Comparison of ENCODE assay signal across 8 mouse cellular contexts in the genomic region with DNA sequence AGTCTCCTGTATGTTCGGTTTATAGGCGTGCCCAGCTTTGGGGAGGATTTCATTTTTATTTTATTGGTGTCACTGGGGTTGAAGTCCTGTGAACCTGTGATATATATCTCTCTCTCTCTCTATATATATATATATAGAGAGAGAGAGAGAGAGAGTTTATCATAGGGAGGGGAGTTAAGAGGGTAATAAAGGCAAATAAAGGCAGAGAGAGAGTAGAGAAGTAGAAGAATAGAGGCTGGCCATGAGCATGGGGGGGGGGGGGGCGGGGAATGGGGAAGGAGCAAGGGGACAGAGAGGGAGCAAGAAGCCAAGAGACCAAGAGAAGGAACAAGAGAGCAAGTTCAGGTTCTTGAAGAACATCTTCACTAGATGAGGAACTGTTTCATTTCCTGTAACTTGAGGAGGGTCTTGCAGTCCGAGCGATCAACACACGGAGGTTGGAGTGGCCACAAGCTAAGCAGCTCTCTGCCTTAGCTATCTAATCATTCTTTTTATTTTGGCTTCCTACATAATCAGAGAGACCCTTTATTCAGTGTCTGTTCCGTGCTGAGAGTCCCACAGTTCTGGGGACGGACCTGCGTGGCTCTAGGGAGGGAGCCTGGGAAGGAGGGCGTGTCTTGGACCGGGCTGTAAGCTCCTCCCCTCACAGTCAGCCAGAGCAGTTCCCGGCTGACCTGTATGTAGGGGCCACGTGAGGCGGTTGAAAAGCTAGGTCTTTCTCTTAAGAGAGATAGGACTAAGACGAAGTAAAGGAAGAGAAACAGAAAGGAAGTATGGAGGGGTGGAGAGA. TPM values are rescaled to one million over a fixed set of nuclear protein-coding genes. Genes with fewer than 3 reads are reported as not detected.
DNase-seq lines count a peak whose midpoint lies in the region; TF ChIP-seq lines count a peak whose summit lies in the region.

No protein-coding gene starts in this region.

- WGBS in lung, adult 2 months = 13% methylated on average over 14 of the region's 15 CpGs

- DNase-seq in ES-CJ7 (ENCODE audit: low read depth, low spot score) = peak; percentile 50
- DNase-seq in heart, adult 18-20 months = peak; percentile 56 to 60
- DNase-seq in kidney, adult 11 months = peak; percentile 49
- peak; percentile 43 for DNase-seq in lung, adult 2 months
- DNase-seq in ovary, adult 18-20 months (ENCODE audit: low spot score) = peak; percentile 9
- no peak for DNase-seq in left cerebral cortex, adult 8-10 months (ENCODE audit: low spot score in 2 of 2)
- no peak for DNase-seq in thymus, postnatal 36 days

- peak overlapping the region; percentile 47 for H3K27ac ChIP-seq in cortical plate, adult 2 months (ENCODE audit: insufficient read depth, low read length)

- no peak for TF ChIP-seq CTCF in cortical plate, adult 2 months (IDR thresholded peaks at IDR 0.05; ENCODE audit: extremely low read depth, insufficient read depth, low read length)
- no peak for TF ChIP-seq CTCF in lung, adult 2 months (IDR thresholded peaks at IDR 0.05; ENCODE audit: insufficient read depth, low read length)

- H3K4me3 ChIP-seq in cortical plate, adult 2 months (ENCODE audit: insufficient read depth, low read length) = no peak overlapping the region; the same call in 1 of the 2 replicates
- peak overlapping the region; percentile 25 for H3K4me3 ChIP-seq in lung, adult 2 months (replicated peaks; ENCODE audit: extremely low read depth, low read depth, low read length)

- peak; percentile 43; the same call in 1 of the 2 replicates for TF ChIP-seq POLR2A in cortical plate, adult 2 months (IDR thresholded peaks at IDR 0.05; ENCODE audit: extremely low read depth, insufficient read depth, low read length)
- TF ChIP-seq POLR2A in lung, adult 2 months (IDR thresholded peaks at IDR 0.05; ENCODE audit: borderline replicate concordance, extremely low read depth, low read depth, low read length) = no peak

- peaks cover 19% of the 10 kb centered on the region for H3K4me1 ChIP-seq in cortical plate, adult 2 months (ENCODE audit: control insufficient read depth, insufficient read depth, low read length)
- H3K4me1 ChIP-seq in lung, adult 2 months (ENCODE audit: control insufficient read depth, insufficient read depth, low read length) = peaks cover 2% of the 10 kb centered on the region; the same call in 1 of the 2 replicates

RNA-seq across cellular contexts. Expression of a gene that starts 40.8 kb away (rescaled TPM):
- polyA plus RNA-seq in cortical plate, adult 2 months (2012; rRNA removed) = not detected in 2 replicates
- total RNA-seq in heart, adult 18-20 months (2021) = not detected
- polyA plus RNA-seq in lung, adult 2 months (2012; rRNA removed) = 0.15 and 0.22 TPM in 2 replicates
- not detected for total RNA-seq in left cerebral cortex, adult 8-10 months (2022)

Comparison
In these comparisons a context has a peak if more than half of its experiments do, and no peak if none do; other contexts are left out.
1. DNase-seq: peak in ES-CJ7 (single experiment), heart, adult 18-20 months (2 of 2), kidney, adult 11 months (single experiment), lung, adult 2 months (single experiment) and ovary, adult 18-20 months (single experiment); none in left cerebral cortex, adult 8-10 months (0 of 2) and thymus, postnatal 36 days (0 of 2).